Mouse (Mus musculus): ENCODE data around the gene 4930442H23Rik. TPM values are rescaled to one million over a fixed set of nuclear protein-coding genes. Genes with fewer than 3 reads are reported as not detected.

The 4930442H23Rik gene
- polyA plus RNA-seq, 1 experiment from 2014 or later = not detected

- peaks cover 2% of the 10 kb centered on the region; the same call in 1 of the 2 replicates for H3K36me3 ChIP-seq (ENCODE audit: control insufficient read depth, insufficient read depth, low read length)
- ATAC-seq (replicated peaks; ENCODE audit: low FRiP score) (0 out of 2 replicates have a peak, but pooled peaks have one; percentile 25), DNase-seq (ENCODE audit: low spot score) (peak; percentile 85)
- peak overlapping the region; percentile 14; the same call in 1 of the 2 replicates for H3K27ac ChIP-seq (ENCODE audit: low read depth, low read length)
- no peaks in the 10 kb centered on the region for H3K9me3 ChIP-seq (ENCODE audit: control insufficient read depth, low read length)
- peak overlapping the region; percentile 89 for H3K4me3 ChIP-seq (ENCODE audit: low read depth, low read length)
- H3K4me2 ChIP-seq (ENCODE audit: low read depth, low read length, severe bottlenecking) = peak overlapping the region; percentile 78
- H3K4me1 ChIP-seq (replicated peaks; ENCODE audit: control insufficient read depth, insufficient read depth, low read length) = peaks cover 9% of the 10 kb centered on the region
- no peaks in the 10 kb centered on the region for H3K27me3 ChIP-seq (ENCODE audit: control insufficient read depth, insufficient read depth, low read length)
- H3K9ac ChIP-seq (ENCODE audit: low read length) = peak overlapping the region; percentile 41
- WGBS = 4% methylated on average over 29 of the region's 29 CpGs
Measured at GRCm38 (mm10) chr10:81168521-81169244, 15.0 kb downstream of the 4930442H23Rik start.

DNA sequence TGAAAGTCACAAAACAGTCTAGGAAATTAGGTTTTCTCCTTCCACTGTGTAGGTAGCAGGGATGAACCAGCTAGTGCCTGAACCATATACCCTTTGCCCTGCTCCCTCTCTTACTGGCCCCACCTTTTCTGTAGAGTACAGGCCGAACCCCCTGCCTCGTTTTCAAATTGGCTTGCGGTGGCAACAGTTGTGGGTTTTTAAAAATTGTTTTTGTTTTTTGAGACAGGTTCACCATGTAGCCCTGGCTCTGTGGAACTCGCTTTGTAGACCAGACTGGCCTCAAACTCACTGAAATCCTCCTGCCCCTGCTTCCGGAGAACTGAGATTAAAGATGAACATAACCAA, 15.6 kb downstream of the 4930442H23Rik start:
- H3K4me1 ChIP-seq (replicated peaks; ENCODE audit: control insufficient read depth, insufficient read depth, low read length) = peaks cover 6% of the 10 kb centered on the region
- no peaks in the 10 kb centered on the region for H3K9me3 ChIP-seq (ENCODE audit: control insufficient read depth, low read length)
- peak overlapping the region; percentile 14; the same call in 1 of the 2 replicates for H3K27ac ChIP-seq (ENCODE audit: low read depth, low read length)
- peak overlapping the region; percentile 89 for H3K4me3 ChIP-seq (ENCODE audit: low read depth, low read length)
- DNase-seq (ENCODE audit: low spot score) (no peak), ATAC-seq (replicated peaks; ENCODE audit: low FRiP score) (peak; percentile 78)
- H3K27me3 ChIP-seq (ENCODE audit: control insufficient read depth, insufficient read depth, low read length) = no peaks in the 10 kb centered on the region
- 6% methylated on average over 5 of the region's 5 CpGs for WGBS
- peak overlapping the region; percentile 78 for H3K4me2 ChIP-seq (ENCODE audit: low read depth, low read length, severe bottlenecking)
- H3K36me3 ChIP-seq (ENCODE audit: control insufficient read depth, insufficient read depth, low read length) = peaks cover 2% of the 10 kb centered on the region; the same call in 1 of the 2 replicates
- H3K9ac ChIP-seq (ENCODE audit: low read length) = peak overlapping the region; percentile 41

- peak within 1 kb of the TSS; percentile 37 for H3K27ac ChIP-seq (ENCODE audit: low read depth, low read length)
- peaks cover 6% of the 10 kb centered on the region for H3K4me1 ChIP-seq (replicated peaks; ENCODE audit: control insufficient read depth, insufficient read depth, low read length)
- H3K9me3 ChIP-seq (ENCODE audit: control insufficient read depth, low read length) = no peaks in the 10 kb centered on the region
- no peaks in the 10 kb centered on the region for H3K27me3 ChIP-seq (ENCODE audit: control insufficient read depth, insufficient read depth, low read length)
- H3K9ac ChIP-seq (ENCODE audit: low read length) = peak within 1 kb of the TSS; percentile 83
- ATAC-seq (replicated peaks; ENCODE audit: low FRiP score) = peak; percentile 93
- peak within 1 kb of the TSS; percentile 85 for H3K4me2 ChIP-seq (ENCODE audit: low read depth, low read length, severe bottlenecking)
- peak within 1 kb of the TSS; percentile 89 for H3K4me3 ChIP-seq (ENCODE audit: low read depth, low read length)
- H3K36me3 ChIP-seq (ENCODE audit: control insufficient read depth, insufficient read depth, low read length) = peaks cover 5% of the 10 kb centered on the region; the same call in 1 of the 2 replicates
- under 1% methylated on average over 57 of the region's 64 CpGs for WGBS
- peak; percentile 100 for DNase-seq (ENCODE audit: low spot score)
Measured at GRCm38 (mm10) chr10:81167200-81168086, 16.2 kb downstream of the 4930442H23Rik start, which contains the start of gene Pias4. Gene Pias4, minus strand, starts transcription at chr10:81167923.

DNA sequence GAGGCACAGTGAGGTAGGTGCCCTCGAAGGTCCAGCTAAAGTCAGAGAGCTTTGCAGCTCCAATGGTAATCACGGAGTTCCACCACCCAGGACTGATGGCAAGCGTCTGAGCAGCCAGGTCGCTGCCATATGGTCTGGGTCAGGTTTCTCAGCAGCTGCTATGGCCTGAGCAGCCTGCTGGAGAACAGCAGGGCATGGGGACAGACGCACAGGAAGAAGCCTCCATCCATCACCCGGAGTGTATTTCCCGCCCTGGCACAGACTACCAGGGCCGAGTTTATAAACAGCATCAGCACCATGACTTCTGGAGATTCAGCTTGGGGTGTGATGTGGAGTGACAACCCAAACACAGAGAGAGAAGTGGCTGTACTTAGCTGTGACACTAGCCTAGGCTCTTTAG, 18.5 kb downstream of the 4930442H23Rik start:
- H3K9me3 ChIP-seq (ENCODE audit: control insufficient read depth, low read length) = no peaks in the 10 kb centered on the region
- no peak overlapping the region for H3K27ac ChIP-seq (ENCODE audit: low read depth, low read length)
- H3K9ac ChIP-seq (ENCODE audit: low read length) = no peak overlapping the region; the same call in 1 of the 2 replicates
- H3K4me1 ChIP-seq (replicated peaks; ENCODE audit: control insufficient read depth, insufficient read depth, low read length) = peaks cover 6% of the 10 kb centered on the region
- no peak overlapping the region for H3K4me2 ChIP-seq (ENCODE audit: low read depth, low read length, severe bottlenecking)
- no peak for DNase-seq (ENCODE audit: low spot score)
- no peak for ATAC-seq (replicated peaks; ENCODE audit: low FRiP score)
- no peaks in the 10 kb centered on the region for H3K27me3 ChIP-seq (ENCODE audit: control insufficient read depth, insufficient read depth, low read length)
- H3K36me3 ChIP-seq (ENCODE audit: control insufficient read depth, insufficient read depth, low read length) = peaks cover 9% of the 10 kb centered on the region; the same call in 1 of the 2 replicates
- no peak overlapping the region for H3K4me3 ChIP-seq (ENCODE audit: low read depth, low read length)
- 87% methylated on average over 8 of the region's 8 CpGs for WGBS

DNA sequence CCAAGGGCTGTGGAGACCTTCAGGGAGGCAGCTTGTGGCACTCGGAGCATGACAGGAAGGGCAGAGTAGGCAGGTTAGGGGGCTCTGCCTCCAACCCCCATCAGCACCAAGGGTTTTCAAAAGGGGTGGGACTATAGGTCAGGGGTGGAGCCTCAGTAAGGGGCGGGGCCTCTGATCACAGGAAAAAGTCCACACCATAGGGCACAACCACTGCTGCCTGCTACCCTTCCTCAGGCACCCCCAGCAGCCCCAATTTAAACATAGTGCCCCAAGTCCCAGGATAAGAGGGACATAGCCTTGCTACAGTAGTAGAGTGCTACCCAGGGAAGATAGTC, 21.4 kb downstream of the 4930442H23Rik start:
- H3K4me3 ChIP-seq (ENCODE audit: low read depth, low read length) = no peak overlapping the region
- no peaks in the 10 kb centered on the region for H3K27me3 ChIP-seq (ENCODE audit: control insufficient read depth, insufficient read depth, low read length)
- H3K4me1 ChIP-seq (replicated peaks; ENCODE audit: control insufficient read depth, insufficient read depth, low read length) = peaks cover 4% of the 10 kb centered on the region
- WGBS = 78% methylated on average over 2 of the region's 2 CpGs
- H3K36me3 ChIP-seq (ENCODE audit: control insufficient read depth, insufficient read depth, low read length) = peaks cover 9% of the 10 kb centered on the region; the same call in 1 of the 2 replicates
- no peaks in the 10 kb centered on the region for H3K9me3 ChIP-seq (ENCODE audit: control insufficient read depth, low read length)
- DNase-seq (ENCODE audit: low spot score) (no peak), ATAC-seq (replicated peaks; ENCODE audit: low FRiP score) (no peak)
- no peak overlapping the region for H3K27ac ChIP-seq (ENCODE audit: low read depth, low read length)
- no peak overlapping the region for H3K9ac ChIP-seq (ENCODE audit: low read length)
- H3K4me2 ChIP-seq (ENCODE audit: low read depth, low read length, severe bottlenecking) = no peak overlapping the region

GRCm38 (mm10) chr10:81161602-81162317, 21.9 kb downstream of the 4930442H23Rik start:
- ATAC-seq (replicated peaks; ENCODE audit: low FRiP score) = no peak

DNA sequence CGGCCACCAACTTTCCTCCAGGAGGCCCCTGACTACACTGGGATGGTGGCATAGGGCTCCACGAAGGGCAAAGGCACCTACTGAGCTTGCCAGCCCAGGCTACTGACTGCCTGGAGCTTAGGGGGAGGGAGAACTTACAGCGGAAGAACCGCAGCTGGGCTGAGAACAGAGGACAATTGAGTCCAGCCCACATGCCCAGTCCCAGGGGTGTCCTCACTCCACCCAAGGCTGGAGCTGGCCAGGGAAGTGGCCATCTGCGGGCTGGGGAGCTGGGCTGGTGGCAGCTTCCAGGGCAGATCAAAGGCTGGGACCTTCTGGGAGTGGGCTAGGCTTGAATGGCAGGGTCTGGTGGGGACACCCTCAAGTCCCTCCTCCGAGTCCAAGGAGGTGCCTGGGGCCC, 28.9 kb downstream of the 4930442H23Rik start:
- DNase-seq (ENCODE audit: low spot score) = no peak
- WGBS = 88% methylated on average over 6 of the region's 6 CpGs
- ATAC-seq (replicated peaks; ENCODE audit: low FRiP score) = no peak
- Histone ChIP-seq H3K4me3 (ENCODE audit: low read depth, low read length) (no peak overlapping the region), H3K36me3 (ENCODE audit: control insufficient read depth, insufficient read depth, low read length) (peaks cover 16% of the 10 kb centered on the region; the same call in 1 of the 2 replicates), H3K9me3 (ENCODE audit: control insufficient read depth, low read length) (no peaks in the 10 kb centered on the region), H3K4me2 (ENCODE audit: low read depth, low read length, severe bottlenecking) (no peak overlapping the region), H3K27ac (ENCODE audit: low read depth, low read length) (no peak overlapping the region), H3K9ac (ENCODE audit: low read length) (no peak overlapping the region), H3K27me3 (ENCODE audit: control insufficient read depth, insufficient read depth, low read length) (no peaks in the 10 kb centered on the region), H3K4me1 (replicated peaks; ENCODE audit: control insufficient read depth, insufficient read depth, low read length) (no peaks in the 10 kb centered on the region)

More at GRCm38 (mm10) chr10:81161602-81162317, 21.9 kb downstream of the 4930442H23Rik start:
- Histone ChIP-seq H3K4me3 (ENCODE audit: low read depth, low read length) (no peak overlapping the region), H3K4me1 (replicated peaks; ENCODE audit: control insufficient read depth, insufficient read depth, low read length) (peaks cover 2% of the 10 kb centered on the region), H3K9ac (ENCODE audit: low read length) (no peak overlapping the region), H3K4me2 (ENCODE audit: low read depth, low read length, severe bottlenecking) (no peak overlapping the region), H3K27me3 (ENCODE audit: control insufficient read depth, insufficient read depth, low read length) (no peaks in the 10 kb centered on the region), H3K36me3 (ENCODE audit: control insufficient read depth, insufficient read depth, low read length) (peaks cover 14% of the 10 kb centered on the region; the same call in 1 of the 2 replicates), H3K27ac (ENCODE audit: low read depth, low read length) (no peak overlapping the region), H3K9me3 (ENCODE audit: control insufficient read depth, low read length) (no peaks in the 10 kb centered on the region)
- DNase-seq (ENCODE audit: low spot score) = no peak
- WGBS = 93% methylated on average over 8 of the region's 8 CpGs

DNA sequence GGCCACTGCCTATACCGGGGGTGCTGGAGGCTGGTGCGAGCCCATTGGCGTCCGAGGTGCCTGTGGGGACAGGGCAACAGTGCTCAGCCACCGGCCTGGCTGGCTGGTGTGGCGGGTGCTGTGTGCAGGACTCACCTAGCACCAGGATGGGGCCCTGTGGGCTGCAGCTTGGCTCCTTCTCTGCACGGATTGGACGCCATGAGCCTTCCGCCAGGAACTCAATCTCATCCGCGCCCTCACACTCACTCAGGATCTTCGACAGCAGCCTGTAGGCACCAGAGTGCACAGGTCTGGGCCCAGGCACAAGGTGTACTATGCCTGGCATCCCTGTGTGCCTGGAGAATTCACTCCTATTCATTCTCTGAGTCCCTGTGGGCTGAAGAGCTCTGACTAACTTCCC, 29.3 kb downstream of the 4930442H23Rik start:
- DNase-seq (ENCODE audit: low spot score) (no peak), ATAC-seq (replicated peaks; ENCODE audit: low FRiP score) (no peak)
- 96% methylated on average over 12 of the region's 12 CpGs for WGBS
- Histone ChIP-seq H3K4me1 (replicated peaks; ENCODE audit: control insufficient read depth, insufficient read depth, low read length) (no peaks in the 10 kb centered on the region), H3K27ac (ENCODE audit: low read depth, low read length) (no peak overlapping the region), H3K9ac (ENCODE audit: low read length) (no peak overlapping the region), H3K4me2 (ENCODE audit: low read depth, low read length, severe bottlenecking) (no peak overlapping the region), H3K27me3 (ENCODE audit: control insufficient read depth, insufficient read depth, low read length) (no peaks in the 10 kb centered on the region), H3K9me3 (ENCODE audit: control insufficient read depth, low read length) (no peaks in the 10 kb centered on the region), H3K4me3 (ENCODE audit: low read depth, low read length) (no peak overlapping the region), H3K36me3 (ENCODE audit: control insufficient read depth, insufficient read depth, low read length) (peaks cover 16% of the 10 kb centered on the region; the same call in 1 of the 2 replicates)

All from forebrain, embryonic 11.5 days (tissue).